Comparison of ENCODE assay signal across 23 mouse cellular contexts in the genomic region with DNA sequence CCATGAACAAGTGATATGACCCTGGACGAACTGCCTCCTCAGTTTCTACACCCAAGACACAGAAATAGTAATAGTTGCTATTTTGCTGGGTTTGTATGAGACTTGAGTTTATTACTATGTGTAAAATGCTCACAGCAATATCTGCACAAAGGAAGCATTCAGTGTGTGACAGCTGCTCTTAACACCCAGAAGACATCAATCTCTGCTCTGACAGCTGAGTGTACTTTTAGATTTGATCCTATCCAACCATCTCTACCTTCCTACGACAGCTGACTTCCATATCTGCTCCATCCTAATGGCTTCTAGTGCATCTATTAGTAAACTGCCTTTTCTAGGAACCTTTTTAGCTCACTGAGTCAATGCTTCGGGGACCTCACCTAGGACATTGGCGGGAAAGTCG.
DNase-seq lines count a peak whose midpoint lies in the region; ATAC-seq and TF ChIP-seq lines count a peak whose summit lies in the region.
"Had no signal": no experiment of that assay in that cellular context is flagged by ENCODE, and none has a peak within 500 bp of the region (broad histone marks: within the 10 kb centered on the region; RNA-seq: fewer than 3 reads in every experiment).

No protein-coding gene starts in this region.

- no peaks in the 10 kb centered on the region for H3K27me3 ChIP-seq in forebrain, embryonic 15.5 days
- no peaks in the 10 kb centered on the region for H3K27me3 ChIP-seq in forebrain, embryonic 11.5 days (ENCODE audit: control insufficient read depth, insufficient read depth, low read length)
- H3K27me3 ChIP-seq in forebrain, postnatal 0 days (ENCODE audit: insufficient read depth, low read length), result no peaks in the 10 kb centered on the region
- no peaks in the 10 kb centered on the region for H3K27me3 ChIP-seq in forebrain, embryonic 13.5 days
- no peaks in the 10 kb centered on the region for H3K27me3 ChIP-seq in midbrain, embryonic 11.5 days (ENCODE audit: control insufficient read depth, insufficient read depth, low read length)
- no peaks in the 10 kb centered on the region for H3K27me3 ChIP-seq in midbrain, embryonic 10.5 days (ENCODE audit: low read depth, poor library complexity, severe bottlenecking)
- no peaks in the 10 kb centered on the region for H3K27me3 ChIP-seq in myocyte (ENCODE audit: control insufficient read depth, insufficient read depth, insufficient read length)
- H3K27me3 ChIP-seq: CH12.LX; embryonic facial prominence, embryonic 12.5 days; forebrain, embryonic 12.5 days; Patski had no signal

- WGBS in forebrain, embryonic 15.5 days, result 88% methylated on average over 5 of the region's 5 CpGs
- WGBS in forebrain, embryonic 11.5 days, result 89% methylated on average over 5 of the region's 5 CpGs
- WGBS in forebrain, postnatal 0 days, result 81% methylated on average over 5 of the region's 5 CpGs
- WGBS in forebrain, embryonic 13.5 days, result 92% methylated on average over 5 of the region's 5 CpGs
- WGBS in midbrain, embryonic 11.5 days, result 89% methylated on average over 5 of the region's 5 CpGs
- WGBS in midbrain, embryonic 10.5 days, result 92% methylated on average over 5 of the region's 5 CpGs

- TF ChIP-seq POLR2A in myocyte (IDR thresholded peaks at IDR 0.05; ENCODE audit: insufficient read length, low read depth), result no peak

- H3K9me3 ChIP-seq in forebrain, embryonic 15.5 days, result no peaks in the 10 kb centered on the region
- no peaks in the 10 kb centered on the region for H3K9me3 ChIP-seq in forebrain, embryonic 11.5 days (ENCODE audit: control insufficient read depth, low read length)
- no peaks in the 10 kb centered on the region for H3K9me3 ChIP-seq in forebrain, postnatal 0 days (ENCODE audit: low read length)
- H3K9me3 ChIP-seq in forebrain, embryonic 13.5 days (replicated peaks), result no peaks in the 10 kb centered on the region
- no peaks in the 10 kb centered on the region for H3K9me3 ChIP-seq in midbrain, embryonic 11.5 days (ENCODE audit: control insufficient read depth, low read length)
- H3K9me3 ChIP-seq in midbrain, embryonic 10.5 days (replicated peaks), result no peaks in the 10 kb centered on the region
- H3K9me3 ChIP-seq: embryonic facial prominence, embryonic 10.5 days; embryonic facial prominence, embryonic 12.5 days; forebrain, embryonic 12.5 days; G1E had no signal

- ATAC-seq in forebrain, embryonic 15.5 days (replicated peaks), result no peak
- ATAC-seq in forebrain, embryonic 11.5 days (replicated peaks; ENCODE audit: low FRiP score), result no peak
- peak; percentile 52; the same call in 1 of the 2 replicates for ATAC-seq in forebrain, postnatal 0 days
- no peak for ATAC-seq in forebrain, embryonic 13.5 days
- no peak for ATAC-seq in midbrain, embryonic 11.5 days (ENCODE audit: low FRiP score)
- ATAC-seq: activated CD4-positive, CD25-positive, alpha-beta regulatory T cell, adult 4 months; CD4-positive, CD25-positive, alpha-beta regulatory T cell, adult 4 months; Patski had no signal

- no peaks in the 10 kb centered on the region for H3K4me1 ChIP-seq in forebrain, embryonic 15.5 days
- H3K4me1 ChIP-seq in forebrain, embryonic 11.5 days (replicated peaks; ENCODE audit: control insufficient read depth, insufficient read depth, low read length), result no peaks in the 10 kb centered on the region
- no peaks in the 10 kb centered on the region for H3K4me1 ChIP-seq in forebrain, postnatal 0 days (ENCODE audit: insufficient read depth)
- peaks cover 19% of the 10 kb centered on the region for H3K4me1 ChIP-seq in forebrain, embryonic 13.5 days
- H3K4me1 ChIP-seq in midbrain, embryonic 11.5 days (ENCODE audit: control insufficient read depth, insufficient read depth, low read length), result no peaks in the 10 kb centered on the region
- H3K4me1 ChIP-seq in midbrain, embryonic 10.5 days, result peaks cover 9% of the 10 kb centered on the region; the same call in 1 of the 2 replicates
- H3K4me1 ChIP-seq: embryonic facial prominence, embryonic 12.5 days had no signal

- H3K9ac ChIP-seq in forebrain, embryonic 15.5 days (replicated peaks), result no peak overlapping the region
- no peak overlapping the region for H3K9ac ChIP-seq in forebrain, embryonic 11.5 days (ENCODE audit: low read length)
- H3K9ac ChIP-seq in forebrain, postnatal 0 days, result no peak overlapping the region
- no peak overlapping the region for H3K9ac ChIP-seq in forebrain, embryonic 13.5 days
- H3K9ac ChIP-seq in midbrain, embryonic 11.5 days (ENCODE audit: low read length), result no peak overlapping the region
- H3K9ac ChIP-seq: embryonic facial prominence, embryonic 12.5 days; forebrain, embryonic 12.5 days had no signal

- no peak overlapping the region for H3K4me2 ChIP-seq in forebrain, embryonic 15.5 days (replicated peaks)
- no peak overlapping the region for H3K4me2 ChIP-seq in forebrain, embryonic 11.5 days (ENCODE audit: low read depth, low read length, severe bottlenecking)
- H3K4me2 ChIP-seq in forebrain, postnatal 0 days (ENCODE audit: low read depth), result no peak overlapping the region
- no peak overlapping the region for H3K4me2 ChIP-seq in forebrain, embryonic 13.5 days
- H3K4me2 ChIP-seq in midbrain, embryonic 11.5 days, result no peak overlapping the region
- no peak overlapping the region for H3K4me2 ChIP-seq in myocyte (ENCODE audit: low read depth)
- H3K4me2 ChIP-seq: embryonic facial prominence, embryonic 12.5 days; forebrain, embryonic 12.5 days had no signal

- H3K79me2 ChIP-seq in myocyte (ENCODE audit: control insufficient read depth, insufficient read depth), result no peaks in the 10 kb centered on the region

- H3K4me3 ChIP-seq in forebrain, embryonic 15.5 days, result no peak overlapping the region
- H3K4me3 ChIP-seq in forebrain, embryonic 11.5 days (ENCODE audit: low read depth, low read length), result no peak overlapping the region
- H3K4me3 ChIP-seq in forebrain, postnatal 0 days (ENCODE audit: low read depth, low read length), result no peak overlapping the region
- H3K4me3 ChIP-seq in forebrain, embryonic 13.5 days, result no peak overlapping the region
- no peak overlapping the region for H3K4me3 ChIP-seq in midbrain, embryonic 11.5 days (ENCODE audit: low read depth, low read length)
- no peak overlapping the region for H3K4me3 ChIP-seq in midbrain, embryonic 10.5 days
- H3K4me3 ChIP-seq in myocyte, result no peak overlapping the region
- H3K4me3 ChIP-seq: embryonic facial prominence, embryonic 10.5 days; embryonic facial prominence, embryonic 12.5 days; forebrain, embryonic 12.5 days had no signal

- DNase-seq in forebrain, embryonic 11.5 days (ENCODE audit: low spot score), result no peak
- no peak for DNase-seq in forebrain, postnatal 0 days
- DNase-seq in midbrain, embryonic 11.5 days (ENCODE audit: low spot score, missing footprints), result peak; percentile 12
- no peak for DNase-seq in midbrain, embryonic 10.5 days (ENCODE audit: low spot score)
- DNase-seq: adrenal gland, adult 8-10 months; adrenal gland, postnatal 14 days; adrenal gland, postnatal 36 days; B cell, adult 2 months; cerebellum, adult 2 months; cerebellum, adult 9-10 months; cerebellum, postnatal 10 days; cerebellum, postnatal 25 days had no signal

- H3K27ac ChIP-seq in forebrain, embryonic 15.5 days (replicated peaks), result peak overlapping the region; percentile 41; the same call in 1 of the 2 replicates
- H3K27ac ChIP-seq in forebrain, embryonic 11.5 days (ENCODE audit: low read depth, low read length), result no peak overlapping the region
- 0 out of 2 replicates have a peak overlapping the region, but pooled peaks have one; percentile 15 for H3K27ac ChIP-seq in forebrain, postnatal 0 days (ENCODE audit: low read depth, low read length)
- no peak overlapping the region for H3K27ac ChIP-seq in forebrain, embryonic 13.5 days
- no peak overlapping the region for H3K27ac ChIP-seq in midbrain, embryonic 11.5 days (ENCODE audit: low read depth, low read length)
- no peak overlapping the region for H3K27ac ChIP-seq in midbrain, embryonic 10.5 days (replicated peaks)
- H3K27ac ChIP-seq: embryonic facial prominence, embryonic 10.5 days; embryonic facial prominence, embryonic 12.5 days; forebrain, embryonic 12.5 days had no signal

- no peak overlapping the region for H3ac ChIP-seq in myocyte (ENCODE audit: control insufficient read depth, insufficient read length)

- no peak for TF ChIP-seq CTCF in forebrain, postnatal 0 days (IDR thresholded peaks at IDR 0.05; ENCODE audit: low read depth)

- no peaks in the 10 kb centered on the region for H3K36me3 ChIP-seq in forebrain, embryonic 15.5 days
- H3K36me3 ChIP-seq in forebrain, embryonic 11.5 days (ENCODE audit: control insufficient read depth, insufficient read depth, low read length), result no peaks in the 10 kb centered on the region
- no peaks in the 10 kb centered on the region for H3K36me3 ChIP-seq in forebrain, postnatal 0 days (ENCODE audit: insufficient read depth)
- H3K36me3 ChIP-seq in forebrain, embryonic 13.5 days (ENCODE audit: poor library complexity, severe bottlenecking), result no peaks in the 10 kb centered on the region
- no peaks in the 10 kb centered on the region for H3K36me3 ChIP-seq in midbrain, embryonic 11.5 days (ENCODE audit: control insufficient read depth, insufficient read depth, low read length)
- H3K36me3 ChIP-seq in midbrain, embryonic 10.5 days, result no peaks in the 10 kb centered on the region
- H3K36me3 ChIP-seq in myocyte (ENCODE audit: control insufficient read depth, insufficient read depth), result no peaks in the 10 kb centered on the region
- H3K36me3 ChIP-seq: embryonic facial prominence, embryonic 10.5 days; embryonic facial prominence, embryonic 12.5 days; forebrain, embryonic 12.5 days had no signal

TF ChIP-seq in myocyte, 11 proteins besides CTCF, POLR2A, EP300 and RAD21:
- TF ChIP-seq MYOG (IDR thresholded peaks at IDR 0.05; ENCODE audit: control insufficient read depth in 1 of 3, insufficient read depth in 1 of 3, insufficient read length in 2 of 3, low read depth in 2 of 3) (peak in 1 of 3 experiments; percentile 27), MYOD1 (IDR thresholded peaks at IDR 0.05; ENCODE audit: control insufficient read depth in 1 of 3, insufficient read length in 2 of 3, low read depth in 2 of 3) (peak; percentile 15 to 80 (median 60)), MAX (IDR thresholded peaks at IDR 0.05; ENCODE audit: low read depth) (no peak), REST (IDR thresholded peaks at IDR 0.05; ENCODE audit: insufficient read depth, insufficient read length) (no peak)

Comparison
In these comparisons a context has a peak if more than half of its experiments do, and no peak if none do; other contexts are left out.
1. H3K27ac ChIP-seq: peak in forebrain, embryonic 15.5 days (single experiment) and forebrain, postnatal 0 days (single experiment); none in forebrain, embryonic 11.5 days (single experiment), forebrain, embryonic 13.5 days (single experiment), midbrain, embryonic 11.5 days (single experiment) and midbrain, embryonic 10.5 days (single experiment).